Mouse (Mus musculus) hindbrain, embryonic 15.5 days (tissue): ENCODE data around the gene Ldb1. TPM values are rescaled to one million over a fixed set of nuclear protein-coding genes. Genes with fewer than 3 reads are reported as not detected.

ENCODE experiments used
- ATAC-seq: fragments of 200-750 bp; cut with Nextera tagmentation; 2 replicates; pipeline ENCODE4 v1.8.0; 2017; ENCODE audit warnings: low read depth, moderate number of reproducible peaks, moderate TSS enrichment; ENCODE audit not compliant: low FRiP score
- H3K27ac ChIP-seq: fragments of 300-500 bp; sonication (generic); replicated peaks from 2 replicates; pipeline ENCODE4 v1.5.1; 2015; ENCODE audit warnings: mild to moderate bottlenecking, inconsistent platforms
- H3K27me3 ChIP-seq: fragments of 300-500 bp; sonication (generic); 2 replicates; pipeline ENCODE4 v1.6.1; 2015; ENCODE audit warnings: control low read depth, inconsistent platforms
- H3K36me3 ChIP-seq: fragments of 300-500 bp; sonication (generic); 2 replicates; pipeline ENCODE4 v1.6.1; 2015; ENCODE audit warnings: control low read depth, inconsistent platforms
- H3K4me1 ChIP-seq: fragments of 300-500 bp; sonication (generic); replicated peaks from 2 replicates; pipeline ENCODE4 v1.6.1; 2015; ENCODE audit warnings: control low read depth, inconsistent platforms
- H3K4me2 ChIP-seq: fragments of 300-500 bp; sonication (generic); 2 replicates; pipeline ENCODE4 v1.6.1; 2015; ENCODE audit warnings: moderate library complexity, mild to moderate bottlenecking, inconsistent platforms
- H3K4me3 ChIP-seq: fragments of 300-500 bp; sonication (generic); 2 replicates; pipeline ENCODE4 v1.5.1; 2015; ENCODE audit warnings: mild to moderate bottlenecking, inconsistent platforms
- H3K9ac ChIP-seq: fragments of 300-500 bp; sonication (generic); 2 replicates; pipeline ENCODE4 v1.6.1; 2015; ENCODE audit warnings: inconsistent platforms
- H3K9me3 ChIP-seq: fragments of 300-500 bp; sonication (generic); 2 replicates; pipeline ENCODE4 v1.6.1; 2016; ENCODE audit warnings: control low read depth, inconsistent platforms
- WGBS: fragments of 180-500 bp; shearing (Covaris S2); methylation state at CpG from one replicate; pipeline ENCODE4 v1.1.7; 2015; 5-methylcytosine and 5-hydroxymethylcytosine counted together
- polyA plus RNA-seq: library from polyadenylated mRNA; unstranded; fragments of >200 nt; fragmentation: Nextera tagmentation; extraction: Ambion mirVana; gene quantifications from 2 replicates; pipeline ENCODE4 v1.2.1, GENCODE M21; 2015

Gene Ldb1
- polyA plus RNA-seq, 1 experiment from 2014 or later = 111 TPM

DNA sequence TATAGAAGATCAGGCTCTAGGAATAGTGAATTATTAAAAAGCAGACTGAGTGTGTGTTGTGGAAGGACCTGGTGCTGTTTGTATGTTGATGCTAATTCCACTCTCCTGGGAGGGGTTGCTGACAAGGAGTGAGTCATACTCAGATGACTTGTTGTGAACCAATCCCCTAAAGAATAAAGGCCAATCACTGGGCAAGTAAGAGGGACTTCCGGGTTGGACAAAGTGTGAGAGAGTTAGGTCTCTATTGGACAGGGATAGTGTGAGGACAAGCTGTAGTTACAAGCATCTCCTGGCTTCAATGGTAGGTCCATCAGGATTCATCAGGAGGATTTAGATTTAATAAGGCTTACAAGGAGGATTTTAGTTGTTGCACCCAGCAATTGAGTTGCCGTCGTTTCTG lies 56.8 kb downstream of the Ldb1 start:
- Histone ChIP-seq H3K36me3 (no peaks in the 10 kb centered on the region), H3K9ac (no peak overlapping the region), H3K4me2 (no peak overlapping the region), H3K4me1 (no peaks in the 10 kb centered on the region), H3K27ac (no peak overlapping the region), H3K27me3 (no peaks in the 10 kb centered on the region), H3K9me3 (no peaks in the 10 kb centered on the region), H3K4me3 (no peak overlapping the region)
- ATAC-seq = no peak
- 95% methylated on average over 3 of the region's 3 CpGs for WGBS

- no peak for ATAC-seq
- Histone ChIP-seq H3K4me1 (no peaks in the 10 kb centered on the region), H3K36me3 (no peaks in the 10 kb centered on the region), H3K9me3 (no peaks in the 10 kb centered on the region), H3K4me2 (no peak overlapping the region), H3K27ac (no peak overlapping the region), H3K27me3 (no peaks in the 10 kb centered on the region), H3K4me3 (no peak overlapping the region), H3K9ac (no peak overlapping the region)
Observed at GRCm38 (mm10) chr19:45984379-45984778, 60.6 kb downstream of the Ldb1 start.

Other genes with a start within 250 kb of the Ldb1 start
- 12.8 and 15.1 TPM in 2 replicates for gene Kcnip2, start 229.2 kb downstream of the Ldb1 start, polyA plus RNA-seq
- 23.1 TPM in 2 replicates for gene Armh3, start 46.7 kb downstream of the Ldb1 start, polyA plus RNA-seq
- gene Hps6, start 41.7 kb downstream of the Ldb1 start, polyA plus RNA-seq = 4.2 and 5.0 TPM in 2 replicates
- gene Pprc1, start 328 bp downstream of the Ldb1 start, polyA plus RNA-seq = 23.4 and 24.0 TPM in 2 replicates
- gene Nolc1, start 30.6 kb upstream of the Ldb1 start, polyA plus RNA-seq = 63.1 and 64.7 TPM in 2 replicates
- gene Elovl3, start 86.7 kb upstream of the Ldb1 start, polyA plus RNA-seq = 0.08 TPM in 1 of 2 replicates, not detected in the other
- 0.30 and 0.39 TPM in 2 replicates for gene Pitx3, start 103.1 kb upstream of the Ldb1 start, polyA plus RNA-seq
- 71.1 and 81.0 TPM in 2 replicates for gene Gbf1, start 107.3 kb upstream of the Ldb1 start, polyA plus RNA-seq